Mouse (Mus musculus) neural tube, embryonic 11.5 days (tissue): ENCODE measurements around the gene Gse1. TPM values are rescaled to one million over a fixed set of nuclear protein-coding genes. Genes with fewer than 3 reads are reported as not detected.
A peak's percentile ranks its signal among the peaks of the same experiment; 100 is the strongest.

Source experiments
- ATAC-seq: fragments of 200-750 bp; cut with Nextera tagmentation; 2 replicates; pipeline ENCODE4 v1.8.0; 2017; ENCODE audit warnings: moderate number of reproducible peaks, mild to moderate bottlenecking, moderate TSS enrichment, moderate library complexity; ENCODE audit not compliant: insufficient read depth, low FRiP score, low TSS enrichment
- DNase-seq: peaks from one replicate; pipeline ENCODE4 v3.0.0-alpha.2; 2015; ENCODE audit warnings: low spot score
- H3K27ac ChIP-seq: fragments of 300-500 bp; sonication (generic); 2 replicates; pipeline ENCODE4 v1.5.1; 2014; ENCODE audit warnings: low read depth, mild to moderate bottlenecking, low read length
- H3K27me3 ChIP-seq: fragments of 300-500 bp; sonication (generic); 2 replicates; pipeline ENCODE4 v1.6.1; 2014; ENCODE audit warnings: mild to moderate bottlenecking, low read length, mixed read lengths; ENCODE audit not compliant: control insufficient read depth, insufficient read depth
- H3K36me3 ChIP-seq: fragments of 300-500 bp; sonication (generic); 2 replicates; pipeline ENCODE4 v1.6.1; 2014; ENCODE audit warnings: mild to moderate bottlenecking, low read length, moderate library complexity, mixed read lengths; ENCODE audit not compliant: control insufficient read depth, insufficient read depth
- H3K4me1 ChIP-seq: fragments of 300-500 bp; sonication (generic); 2 replicates; pipeline ENCODE4 v1.6.1; 2014; ENCODE audit warnings: low read length, mixed read lengths; ENCODE audit not compliant: control insufficient read depth, insufficient read depth
- H3K4me2 ChIP-seq: fragments of 300-500 bp; sonication (generic); 2 replicates; pipeline ENCODE4 v1.6.1; 2014; ENCODE audit warnings: low read depth, mild to moderate bottlenecking, moderate library complexity
- H3K4me3 ChIP-seq: fragments of 300-500 bp; sonication (generic); 2 replicates; pipeline ENCODE4 v1.5.1; 2014; ENCODE audit warnings: low read depth, low read length
- H3K9ac ChIP-seq: fragments of 300-500 bp; sonication (generic); 2 replicates; pipeline ENCODE4 v1.6.1; 2014; ENCODE audit warnings: mild to moderate bottlenecking, low read length
- H3K9me3 ChIP-seq: fragments of 300-500 bp; sonication (generic); 2 replicates; pipeline ENCODE4 v1.6.1; 2016; ENCODE audit warnings: low read length; ENCODE audit not compliant: control insufficient read depth
- WGBS: fragments of 180-500 bp; shearing (Covaris S2); extraction: QIAGEN DNeasy Blood & Tissue Kit; methylation state at CpG from one replicate; pipeline ENCODE4 v1.1.7; 2014; 5-methylcytosine and 5-hydroxymethylcytosine counted together
- polyA plus RNA-seq: library from polyadenylated mRNA; unstranded; fragments of >200 nt; fragmentation: Nextera tagmentation; extraction: Ambion mirVana; gene quantifications from 2 replicates; pipeline ENCODE4 v1.2.1, GENCODE M21; 2014

Gse1 gene
- polyA plus RNA-seq, 1 experiment from 2014 or later = 33.5 TPM

DNA sequence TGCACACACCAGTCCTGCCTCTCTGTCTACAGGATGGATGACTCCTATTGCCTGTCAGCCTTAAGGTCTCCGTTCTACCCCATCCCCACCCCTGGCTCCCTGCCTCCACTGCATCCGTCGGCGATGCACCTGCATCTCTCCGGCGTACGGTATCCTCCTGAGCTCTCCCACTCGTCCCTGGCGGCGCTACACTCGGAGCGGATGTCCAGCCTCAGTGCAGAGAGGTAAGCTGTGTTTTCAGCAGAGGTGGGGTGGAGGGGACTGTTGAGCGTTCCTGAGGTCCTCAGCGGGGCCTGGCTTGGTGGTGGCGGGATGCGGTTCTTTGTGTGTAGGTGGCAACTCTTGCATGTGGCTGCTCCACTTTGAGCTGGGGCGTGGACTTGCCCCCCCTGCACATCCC lies 339.5 kb downstream of the Gse1 start:
- no peak overlapping the region for H3K9ac ChIP-seq
- ATAC-seq (no peak), DNase-seq (peak; percentile 9)
- H3K27ac ChIP-seq = no peak overlapping the region
- WGBS = 96% methylated on average over 17 of the region's 17 CpGs
- no peak overlapping the region for H3K4me2 ChIP-seq
- H3K4me3 ChIP-seq = no peak overlapping the region
- no peaks in the 10 kb centered on the region for H3K27me3 ChIP-seq
- peaks cover 44% of the 10 kb centered on the region for H3K36me3 ChIP-seq
- H3K4me1 ChIP-seq = peaks cover 38% of the 10 kb centered on the region
- no peaks in the 10 kb centered on the region for H3K9me3 ChIP-seq

DNA sequence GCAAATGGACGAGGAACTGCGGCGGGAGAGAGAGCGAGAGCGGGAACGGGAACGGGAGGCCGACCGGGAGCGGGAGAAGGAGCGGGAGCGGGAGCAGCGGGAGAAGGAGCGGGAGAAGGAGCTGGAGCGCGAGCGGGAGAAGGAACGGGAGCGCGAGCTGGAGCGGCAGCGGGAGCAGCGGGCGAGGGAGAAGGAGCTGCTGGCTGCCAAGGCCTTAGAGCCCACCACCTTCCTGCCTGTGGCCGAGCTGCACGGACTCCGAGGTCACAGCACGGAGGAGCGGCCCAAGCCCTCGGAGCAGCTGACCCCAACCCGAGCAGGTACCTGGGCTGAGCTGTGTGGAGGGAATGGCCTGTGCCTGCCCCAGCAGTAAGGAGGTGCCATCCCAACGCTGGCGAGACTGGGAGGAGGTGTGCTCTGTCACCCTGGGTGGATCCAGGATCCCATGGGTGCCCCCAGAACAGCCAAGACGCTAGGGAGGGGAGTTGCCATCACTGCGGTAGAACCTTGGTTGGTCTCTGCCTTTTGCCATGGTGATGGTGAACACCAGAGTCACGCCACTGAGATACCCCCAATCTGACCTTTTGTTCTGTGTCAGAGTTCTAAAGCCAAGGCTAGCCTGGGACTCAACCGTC lies 340.0 kb downstream of the Gse1 start:
- ATAC-seq (no peak), DNase-seq (peak; percentile 12)
- Histone ChIP-seq H3K36me3 (peaks cover 46% of the 10 kb centered on the region), H3K27me3 (no peaks in the 10 kb centered on the region), H3K9me3 (no peaks in the 10 kb centered on the region), H3K4me1 (peaks cover 33% of the 10 kb centered on the region), H3K4me2 (no peak overlapping the region), H3K4me3 (no peak overlapping the region), H3K27ac (no peak overlapping the region), H3K9ac (no peak overlapping the region)
- WGBS = 95% methylated on average over 35 of the region's 37 CpGs

- H3K9ac ChIP-seq = no peak overlapping the region
- peaks cover 25% of the 10 kb centered on the region for H3K4me1 ChIP-seq
- WGBS = 96% methylated on average over 17 of the region's 17 CpGs
- H3K36me3 ChIP-seq = peaks cover 50% of the 10 kb centered on the region
- no peak overlapping the region for H3K27ac ChIP-seq
- ATAC-seq (no peak), DNase-seq (no peak)
- no peaks in the 10 kb centered on the region for H3K9me3 ChIP-seq
- H3K27me3 ChIP-seq = no peaks in the 10 kb centered on the region
- no peak overlapping the region for H3K4me3 ChIP-seq
- no peak overlapping the region for H3K4me2 ChIP-seq
Observed at GRCm38 (mm10) chr8:120569123-120569522, 340.9 kb downstream of the Gse1 start.

DNA sequence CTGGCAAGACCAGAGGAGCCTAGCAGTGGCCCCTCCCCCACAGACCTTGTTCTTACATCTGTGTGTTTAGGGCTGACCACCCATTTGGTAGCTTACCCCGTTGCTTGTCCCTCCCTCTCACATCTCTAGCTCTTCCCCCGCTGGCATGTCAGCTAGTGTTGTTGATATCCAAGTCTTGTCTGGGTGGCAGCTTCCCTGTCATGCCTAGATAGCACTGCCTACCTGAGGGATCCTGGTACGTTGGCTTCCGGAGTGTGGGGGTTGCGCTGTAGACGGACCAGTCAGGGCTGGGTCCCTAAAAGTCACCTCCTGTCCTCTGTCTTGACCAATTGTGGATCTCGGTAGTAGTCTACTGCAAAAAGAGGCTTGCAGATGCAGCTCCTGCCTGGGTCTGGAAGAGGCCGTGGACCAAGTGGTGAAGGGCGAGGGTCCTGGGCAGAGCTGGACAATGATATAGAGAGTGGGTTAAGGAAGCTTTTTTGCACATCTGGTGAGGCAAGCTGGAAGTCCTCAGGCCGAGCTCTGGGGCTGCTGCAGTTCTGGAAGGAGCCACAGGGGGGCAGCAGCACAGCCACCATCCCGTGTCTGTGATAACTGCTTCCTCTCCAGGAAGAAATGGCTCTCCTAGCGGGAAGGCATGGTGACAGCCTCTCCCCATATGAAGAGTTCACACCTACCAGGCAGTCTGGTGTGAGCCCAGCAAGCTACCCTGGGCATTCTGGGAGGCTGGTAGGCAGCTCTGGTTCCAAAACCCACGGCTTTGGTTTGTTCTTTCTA lies 341.9 kb downstream of the Gse1 start:
- DNase-seq (peak; percentile 87), ATAC-seq (no peak)
- H3K27ac ChIP-seq = no peak overlapping the region
- peaks cover 56% of the 10 kb centered on the region for H3K36me3 ChIP-seq
- H3K4me1 ChIP-seq = peaks cover 15% of the 10 kb centered on the region
- no peak overlapping the region for H3K4me2 ChIP-seq
- WGBS = 62% methylated on average over 13 of the region's 13 CpGs
- no peak overlapping the region for H3K4me3 ChIP-seq
- H3K9me3 ChIP-seq = no peaks in the 10 kb centered on the region
- H3K27me3 ChIP-seq = no peaks in the 10 kb centered on the region
- H3K9ac ChIP-seq = no peak overlapping the region

DNA sequence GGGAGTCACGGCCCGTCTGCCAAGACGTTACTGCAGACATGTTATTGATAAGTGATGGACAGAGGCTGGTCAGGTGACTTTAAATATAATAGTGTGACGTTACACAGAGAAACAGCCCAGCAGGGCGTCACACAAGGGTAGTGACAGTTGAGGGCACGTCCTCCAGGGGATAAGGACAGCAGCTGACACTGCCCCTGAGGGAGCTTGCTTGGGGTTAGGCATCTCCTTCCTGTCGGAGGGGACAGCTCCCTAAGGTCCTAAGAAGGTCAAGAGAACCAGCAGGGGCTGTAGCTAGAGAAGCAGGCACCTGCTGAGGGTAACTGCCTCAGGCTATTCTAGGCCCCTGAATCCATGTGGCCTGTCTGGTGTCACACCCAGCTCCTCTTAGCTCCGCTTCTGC lies 343.3 kb downstream of the Gse1 start:
- Histone ChIP-seq H3K4me2 (no peak overlapping the region), H3K9me3 (no peaks in the 10 kb centered on the region), H3K4me3 (no peak overlapping the region), H3K4me1 (peaks cover 4% of the 10 kb centered on the region), H3K27me3 (no peaks in the 10 kb centered on the region), H3K27ac (no peak overlapping the region), H3K9ac (no peak overlapping the region), H3K36me3 (peaks cover 56% of the 10 kb centered on the region)
- DNase-seq (peak; percentile 9), ATAC-seq (no peak)
- 82% methylated on average over 8 of the region's 8 CpGs for whole genome bisulfite sequencing

DNA sequence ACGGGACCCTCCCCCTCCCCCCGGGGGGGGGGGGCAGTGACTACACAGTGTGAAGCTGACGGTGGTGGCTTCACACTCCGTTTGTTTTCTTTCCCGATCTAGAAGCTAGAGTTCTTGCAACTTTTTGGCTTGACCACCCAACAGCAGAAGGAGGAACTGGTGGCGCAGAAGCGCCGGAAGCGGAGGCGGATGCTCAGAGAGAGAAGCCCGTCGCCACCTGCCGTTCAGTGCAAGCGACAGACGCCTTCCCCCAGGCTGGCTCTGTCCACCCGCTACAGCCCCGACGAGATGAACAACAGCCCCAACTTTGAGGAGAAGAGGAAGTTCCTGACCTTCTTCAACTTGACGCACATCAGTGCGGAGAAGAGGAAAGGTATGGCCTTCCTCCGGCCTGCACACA lies 344.3 kb downstream of the Gse1 start:
- Histone ChIP-seq H3K4me3 (no peak overlapping the region), H3K4me2 (no peak overlapping the region), H3K9me3 (no peaks in the 10 kb centered on the region), H3K27ac (no peak overlapping the region), H3K9ac (no peak overlapping the region), H3K36me3 (peaks cover 56% of the 10 kb centered on the region), H3K27me3 (no peaks in the 10 kb centered on the region), H3K4me1 (peaks cover 4% of the 10 kb centered on the region)
- no peak for DNase-seq
- ATAC-seq = no peak
- WGBS = 87% methylated on average over 21 of the region's 21 CpGs

- H3K4me1 ChIP-seq = peaks cover 4% of the 10 kb centered on the region
- 77% methylated on average over 11 of the region's 11 CpGs for WGBS
- no peak overlapping the region for H3K9ac ChIP-seq
- no peak overlapping the region for H3K27ac ChIP-seq
- ATAC-seq = no peak
- no peaks in the 10 kb centered on the region for H3K27me3 ChIP-seq
- H3K36me3 ChIP-seq = peaks cover 51% of the 10 kb centered on the region
- no peak overlapping the region for H3K4me3 ChIP-seq
- no peak for DNase-seq
- H3K4me2 ChIP-seq = no peak overlapping the region
- no peaks in the 10 kb centered on the region for H3K9me3 ChIP-seq
Observed at GRCm38 (mm10) chr8:120573866-120574265, 345.6 kb downstream of the Gse1 start.

- peaks cover 3% of the 10 kb centered on the region for H3K4me1 ChIP-seq
- H3K4me3 ChIP-seq = no peak overlapping the region
- H3K27me3 ChIP-seq = no peaks in the 10 kb centered on the region
- no peak overlapping the region for H3K27ac ChIP-seq
- no peaks in the 10 kb centered on the region for H3K9me3 ChIP-seq
- 77% methylated on average over 19 of the region's 19 CpGs for WGBS
- ATAC-seq (no peak), DNase-seq (no peak)
- H3K36me3 ChIP-seq = peaks cover 52% of the 10 kb centered on the region
- no peak overlapping the region for H3K9ac ChIP-seq
- H3K4me2 ChIP-seq = no peak overlapping the region
Observed at GRCm38 (mm10) chr8:120574941-120575340, 346.7 kb downstream of the Gse1 start.

DNA sequence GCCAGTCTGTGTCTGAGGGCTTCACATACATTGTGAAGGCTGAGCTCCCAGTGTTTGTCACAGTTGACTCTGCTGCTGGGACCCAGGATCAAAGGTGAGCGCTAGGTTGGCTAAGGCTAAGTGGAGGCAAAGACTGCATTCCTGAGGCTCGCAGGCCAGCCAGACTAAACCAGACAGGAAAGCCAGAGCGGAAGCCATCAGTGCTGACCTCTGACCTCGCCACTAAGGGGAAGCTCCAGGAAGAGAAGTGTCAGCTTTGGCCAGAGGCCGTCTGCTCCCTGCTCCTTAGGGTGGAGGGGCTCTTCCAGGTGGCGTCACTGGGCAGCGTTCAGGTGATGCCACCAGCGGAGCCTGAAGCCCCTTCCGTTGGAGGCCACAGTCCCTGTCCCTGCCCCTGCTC lies 347.5 kb downstream of the Gse1 start:
- Histone ChIP-seq H3K9ac (no peak overlapping the region), H3K27me3 (no peaks in the 10 kb centered on the region), H3K27ac (0 out of 2 replicates have a peak overlapping the region, but pooled peaks have one; percentile 34), H3K9me3 (no peaks in the 10 kb centered on the region), H3K36me3 (peaks cover 56% of the 10 kb centered on the region), H3K4me3 (no peak overlapping the region), H3K4me2 (no peak overlapping the region), H3K4me1 (no peaks in the 10 kb centered on the region; the same call in none of the 2 replicates)
- ATAC-seq = no peak
- WGBS = 70% methylated on average over 9 of the region's 9 CpGs
- no peak for DNase-seq
